Mouse (Mus musculus): Measurements from ENCODE around the gene Lipc.

DNA sequence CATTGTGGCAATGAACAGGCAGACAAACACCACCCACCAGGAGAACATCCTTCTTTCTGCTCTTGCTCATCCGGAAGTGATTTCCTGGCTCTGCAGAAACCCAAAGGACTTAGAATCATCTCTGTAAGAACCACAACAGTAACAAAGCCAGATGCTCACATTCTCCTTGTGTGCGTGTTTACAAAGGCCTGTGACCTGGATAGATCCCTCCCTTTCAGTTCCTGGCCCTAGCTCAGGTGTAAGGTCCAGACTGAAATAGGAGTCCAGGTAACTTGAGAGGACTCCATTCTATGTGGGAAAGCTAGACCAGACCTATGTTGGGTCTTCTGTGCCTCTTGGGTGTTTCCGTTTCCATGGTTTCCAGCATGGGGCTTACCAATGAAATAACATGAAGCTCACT, 32.8 kb downstream of the Lipc start:
- no peak for TF ChIP-seq POLR2A (IDR thresholded peaks at IDR 0.05; ENCODE audit: extremely low read depth, insufficient read depth, low read length)
- no peak for TF ChIP-seq CTCF (IDR thresholded peaks at IDR 0.05; ENCODE audit: low read depth, low read length)
